Mouse (Mus musculus) limb, embryonic 12.5 days (tissue): Measurements from ENCODE around the gene Dock1. TPM values are rescaled to one million over a fixed set of nuclear protein-coding genes. Genes with fewer than 3 reads are reported as not detected.

Experiments used
- ATAC-seq: fragments of 200-750 bp; cut with Nextera tagmentation; 2 replicates; pipeline ENCODE4 v1.8.0; 2017; ENCODE audit warnings: low read depth, moderate TSS enrichment; ENCODE audit not compliant: insufficient number of reproducible peaks, insufficient read depth, low FRiP score, low TSS enrichment
- H3K27ac ChIP-seq: fragments of 300-500 bp; sonication (generic); 2 replicates; pipeline ENCODE4 v1.5.1; 2016; ENCODE audit warnings: mild to moderate bottlenecking, moderate library complexity
- H3K27me3 ChIP-seq: fragments of 300-500 bp; sonication (generic); 2 replicates; pipeline ENCODE4 v1.6.1; 2016; ENCODE audit warnings: mild to moderate bottlenecking, moderate library complexity
- H3K36me3 ChIP-seq: fragments of 300-500 bp; sonication (generic); 2 replicates; pipeline ENCODE4 v1.6.1; 2016; ENCODE audit warnings: mild to moderate bottlenecking, moderate library complexity
- H3K4me1 ChIP-seq: fragments of 300-500 bp; sonication (generic); replicated peaks from 2 replicates; pipeline ENCODE4 v1.6.1; 2016
- H3K4me2 ChIP-seq: fragments of 300-500 bp; sonication (generic); 2 replicates; pipeline ENCODE4 v1.6.1; 2016; ENCODE audit warnings: mild to moderate bottlenecking, moderate library complexity
- H3K4me3 ChIP-seq: fragments of 300-500 bp; sonication (generic); replicated peaks from 2 replicates; pipeline ENCODE4 v1.5.1; 2016; ENCODE audit warnings: mild to moderate bottlenecking
- H3K9ac ChIP-seq: fragments of 300-500 bp; sonication (generic); replicated peaks from 2 replicates; pipeline ENCODE4 v1.6.1; 2016; ENCODE audit warnings: mild to moderate bottlenecking, moderate library complexity
- H3K9me3 ChIP-seq: fragments of 300-500 bp; sonication (generic); 2 replicates; pipeline ENCODE4 v1.6.1; 2016; ENCODE audit warnings: mild to moderate bottlenecking, moderate library complexity
- WGBS: fragments of 180-500 bp; shearing (Covaris S2); methylation state at CpG from one replicate; pipeline ENCODE4 v1.1.7; 2016; 5-methylcytosine and 5-hydroxymethylcytosine counted together
- polyA plus RNA-seq: library from polyadenylated mRNA; unstranded; fragments of >200 nt; fragmentation: Nextera tagmentation; extraction: Ambion mirVana; gene quantifications from 2 replicates; pipeline ENCODE4 v1.2.1, GENCODE M21; 2016

Gene Dock1
- polyA plus RNA-seq, result 47.9 and 57.0 TPM in 2 replicates

- Histone ChIP-seq H3K4me2 (peak within 1 kb of the TSS; percentile 77), H3K4me3 (peak within 1 kb of the TSS; percentile 80), H3K36me3 (peaks cover 5% of the 10 kb centered on the region; the same call in 1 of the 2 replicates), H3K27ac (peak within 1 kb of the TSS; percentile 96), H3K9me3 (no peaks in the 10 kb centered on the region), H3K9ac (peak within 1 kb of the TSS; percentile 95), H3K4me1 (peaks cover 33% of the 10 kb centered on the region), H3K27me3 (no peaks in the 10 kb centered on the region)
- peak; percentile 82 for ATAC-seq
- 1% methylated on average over 73 of the region's 77 CpGs for WGBS
Observed at GRCm38 (mm10) chr7:134670312-134671002, at the start of gene Dock1. Dock1 (plus strand) TSS chr7:134670654.

- no peak for ATAC-seq
- Histone ChIP-seq H3K9me3 (no peaks in the 10 kb centered on the region; the same call in 1 of the 2 replicates), H3K4me2 (no peak overlapping the region), H3K27ac (no peak overlapping the region), H3K4me1 (no peaks in the 10 kb centered on the region), H3K4me3 (no peak overlapping the region), H3K27me3 (no peaks in the 10 kb centered on the region), H3K36me3 (no peaks in the 10 kb centered on the region), H3K9ac (no peak overlapping the region)
- 81% methylated on average over 4 of the region's 4 CpGs for WGBS
Observed at GRCm38 (mm10) chr7:134627906-134628305, 42.5 kb upstream of the Dock1 start.

- Histone ChIP-seq H3K27me3 (no peaks in the 10 kb centered on the region), H3K36me3 (no peaks in the 10 kb centered on the region), H3K4me3 (no peak overlapping the region), H3K9me3 (no peaks in the 10 kb centered on the region), H3K27ac (no peak overlapping the region), H3K9ac (no peak overlapping the region), H3K4me2 (no peak overlapping the region), H3K4me1 (no peaks in the 10 kb centered on the region)
- WGBS, result 84% methylated on average over 8 of the region's 8 CpGs
- ATAC-seq, result no peak
Observed at GRCm38 (mm10) chr7:134650246-134650830, 20.1 kb upstream of the Dock1 start.

GRCm38 (mm10) chr7:134651071-134651470 is 19.4 kb upstream of the Dock1 start:
- no peak overlapping the region for H3K9ac ChIP-seq
- H3K36me3 ChIP-seq, result no peaks in the 10 kb centered on the region
- no peak for ATAC-seq
- H3K9me3 ChIP-seq, result no peaks in the 10 kb centered on the region
- H3K4me3 ChIP-seq, result no peak overlapping the region
- H3K4me2 ChIP-seq, result no peak overlapping the region
- no peaks in the 10 kb centered on the region for H3K4me1 ChIP-seq
- 67% methylated on average over 3 of the region's 3 CpGs for WGBS
- no peak overlapping the region for H3K27ac ChIP-seq
- no peaks in the 10 kb centered on the region for H3K27me3 ChIP-seq

GRCm38 (mm10) chr7:134663241-134663640 is 7.2 kb upstream of the Dock1 start:
- Histone ChIP-seq H3K27ac (no peak overlapping the region), H3K4me3 (no peak overlapping the region), H3K4me1 (no peaks in the 10 kb centered on the region), H3K9me3 (peaks cover 8% of the 10 kb centered on the region), H3K36me3 (no peaks in the 10 kb centered on the region), H3K27me3 (no peaks in the 10 kb centered on the region), H3K9ac (no peak overlapping the region), H3K4me2 (no peak overlapping the region)
- 57% methylated on average over 2 of the region's 2 CpGs for WGBS
- ATAC-seq, result no peak

- no peak for ATAC-seq
- no peaks in the 10 kb centered on the region for H3K27me3 ChIP-seq
- H3K4me1 ChIP-seq, result peaks cover 6% of the 10 kb centered on the region
- no peaks in the 10 kb centered on the region for H3K36me3 ChIP-seq
- 56% methylated on average over 5 of the region's 5 CpGs for WGBS
- H3K4me2 ChIP-seq, result no peak overlapping the region
- no peak overlapping the region for H3K4me3 ChIP-seq
- H3K9me3 ChIP-seq, result no peaks in the 10 kb centered on the region
- H3K27ac ChIP-seq, result no peak overlapping the region
- no peak overlapping the region for H3K9ac ChIP-seq
Observed at GRCm38 (mm10) chr7:134665642-134666282, 4.7 kb upstream of the Dock1 start.

GRCm38 (mm10) chr7:134667271-134667702 is 3.2 kb upstream of the Dock1 start:
- whole genome bisulfite sequencing, result 87% methylated on average over 4 of the region's 4 CpGs
- Histone ChIP-seq H3K4me2 (no peak overlapping the region), H3K9ac (no peak overlapping the region), H3K36me3 (no peaks in the 10 kb centered on the region), H3K4me3 (no peak overlapping the region), H3K9me3 (no peaks in the 10 kb centered on the region), H3K27me3 (no peaks in the 10 kb centered on the region), H3K4me1 (peaks cover 16% of the 10 kb centered on the region), H3K27ac (no peak overlapping the region)
- no peak for ATAC-seq

GRCm38 (mm10) chr7:134669474-134670311 is 761 bp upstream of the Dock1 start:
- WGBS, result 92% methylated on average over 14 of the region's 14 CpGs

GRCm38 (mm10) chr7:134671003-134671461 is 578 bp downstream of the Dock1 start:
- WGBS, result under 1% methylated on average over 28 of the region's 28 CpGs
- Histone ChIP-seq H3K4me3 (peak overlapping the region; percentile 80), H3K9me3 (no peaks in the 10 kb centered on the region), H3K27me3 (no peaks in the 10 kb centered on the region), H3K4me1 (peaks cover 33% of the 10 kb centered on the region), H3K27ac (peak overlapping the region; percentile 96), H3K9ac (peak overlapping the region; percentile 95), H3K4me2 (peak overlapping the region; percentile 77), H3K36me3 (peaks cover 5% of the 10 kb centered on the region; the same call in 1 of the 2 replicates)
- ATAC-seq, result peak; percentile 8; the same call in 1 of the 2 replicates

More at GRCm38 (mm10) chr7:134669474-134670311, 761 bp upstream of the Dock1 start:
- ATAC-seq, result no peak
- H3K4me2 ChIP-seq, result peak overlapping the region; percentile 77
- peaks cover 33% of the 10 kb centered on the region for H3K4me1 ChIP-seq
- peak overlapping the region; percentile 95 for H3K9ac ChIP-seq
- H3K27ac ChIP-seq, result peak overlapping the region; percentile 96
- no peaks in the 10 kb centered on the region for H3K27me3 ChIP-seq
- H3K4me3 ChIP-seq, result peak overlapping the region; percentile 80
- H3K9me3 ChIP-seq, result no peaks in the 10 kb centered on the region
- peaks cover 5% of the 10 kb centered on the region; the same call in 1 of the 2 replicates for H3K36me3 ChIP-seq

GRCm38 (mm10) chr7:134671467-134671901 is 1.0 kb downstream of the Dock1 start:
- Histone ChIP-seq H3K9me3 (no peaks in the 10 kb centered on the region), H3K4me2 (peak overlapping the region; percentile 77), H3K27ac (peak overlapping the region; percentile 96), H3K4me3 (peak overlapping the region; percentile 80), H3K36me3 (peaks cover 5% of the 10 kb centered on the region; the same call in 1 of the 2 replicates), H3K9ac (peak overlapping the region; percentile 95), H3K27me3 (no peaks in the 10 kb centered on the region), H3K4me1 (peaks cover 33% of the 10 kb centered on the region)
- no peak for ATAC-seq
- 16% methylated on average over 7 of the region's 7 CpGs for WGBS
